Mouse (Mus musculus) left cerebral cortex, adult 18-20 months (tissue): ENCODE measurements around the gene Pcca. TPM values are rescaled to one million over a fixed set of nuclear protein-coding genes. Genes with fewer than 3 reads are reported as not detected.

Source experiments
- DNase-seq, 2 experiments: peaks; one replicate each; pipeline ENCODE4 v3.0.0; 2021 to 2022; ENCODE audit warnings: low spot score in 2 of 2, mixed read lengths in 1 of 2
- total RNA-seq, 2 experiments: library from RNA; stranded (reverse); gene quantifications; 2 replicates each; pipeline ENCODE4 v1.2.3; 2021

Pcca gene
- total RNA-seq, 2 experiments from 2014 or later, result 38.9 to 42.5 TPM

DNA sequence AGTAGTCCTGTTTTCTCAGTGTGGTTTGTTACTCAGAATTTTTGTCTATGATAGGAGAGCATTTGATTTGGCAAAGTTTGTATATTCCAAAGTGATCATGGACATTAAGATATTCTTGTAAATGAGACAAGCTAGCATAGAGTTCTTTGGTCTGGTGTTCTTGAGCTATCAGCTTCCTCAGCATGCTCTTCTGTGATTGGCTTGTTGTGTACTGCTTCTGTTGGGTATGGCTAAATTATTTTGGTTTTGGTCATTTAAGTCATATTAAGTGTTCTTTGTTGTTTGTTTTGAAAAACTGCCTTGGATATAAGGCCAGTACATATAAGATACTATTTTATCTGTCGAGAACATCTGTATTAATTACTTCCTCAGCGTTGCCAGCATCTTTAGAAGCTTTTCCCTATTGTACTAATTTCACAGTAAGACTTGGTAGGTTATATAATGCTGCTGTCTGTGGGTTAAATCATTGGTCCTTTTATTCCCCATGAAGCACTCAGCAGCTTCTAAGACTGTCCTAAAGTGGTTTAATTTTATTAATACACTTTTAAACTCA lies 105.1 kb downstream of the Pcca start:
- no peak for DNase-seq

GRCm38 (mm10) chr14:122642432-122642831 lies 108.3 kb downstream of the Pcca start:
- DNase-seq, result no peak

DNA sequence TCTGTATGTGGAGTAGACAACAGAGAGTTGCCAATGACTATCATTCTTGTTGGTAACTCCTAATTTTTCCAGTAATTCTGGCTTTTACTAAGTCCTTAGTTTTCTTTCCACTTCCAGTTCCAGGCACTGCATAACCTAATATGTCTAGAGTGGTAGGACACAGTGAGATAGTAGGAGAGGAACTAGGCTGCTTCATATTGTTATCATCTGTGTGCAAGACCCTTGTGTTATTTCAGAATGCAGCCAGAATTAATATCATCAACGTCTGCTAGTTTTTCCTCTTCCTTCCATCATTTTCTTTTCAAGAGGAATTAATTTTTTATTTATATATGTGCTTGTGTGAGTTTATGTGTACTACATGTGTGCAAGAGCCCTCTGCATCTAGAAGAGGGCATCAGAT lies 114.1 kb downstream of the Pcca start:
- no peak for DNase-seq

GRCm38 (mm10) chr14:122649336-122649950 lies 115.3 kb downstream of the Pcca start:
- no peak for DNase-seq

- no peak for DNase-seq
Observed at GRCm38 (mm10) chr14:122651681-122652080, 117.6 kb downstream of the Pcca start.

- no peak for DNase-seq
Observed at GRCm38 (mm10) chr14:122675661-122676060, 141.5 kb downstream of the Pcca start.

DNA sequence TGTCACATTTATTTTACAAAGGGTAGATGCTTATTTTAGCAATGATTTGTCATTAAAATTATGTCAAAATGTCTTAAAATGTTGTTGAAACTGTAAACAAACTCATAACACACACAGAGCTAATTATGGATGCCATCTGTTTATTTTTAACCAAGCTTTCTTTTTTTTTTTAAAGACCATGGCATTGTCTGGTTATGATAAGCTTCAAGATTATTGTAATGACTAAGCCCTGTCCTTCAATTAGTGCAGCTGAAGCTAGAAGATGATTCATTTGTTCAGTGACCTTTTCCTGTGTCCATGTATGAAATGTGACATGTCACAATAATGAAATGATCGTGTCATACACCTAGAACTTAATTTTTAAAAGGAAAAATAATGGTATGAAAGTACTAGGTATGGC lies 149.5 kb downstream of the Pcca start:
- DNase-seq, result no peak

DNA sequence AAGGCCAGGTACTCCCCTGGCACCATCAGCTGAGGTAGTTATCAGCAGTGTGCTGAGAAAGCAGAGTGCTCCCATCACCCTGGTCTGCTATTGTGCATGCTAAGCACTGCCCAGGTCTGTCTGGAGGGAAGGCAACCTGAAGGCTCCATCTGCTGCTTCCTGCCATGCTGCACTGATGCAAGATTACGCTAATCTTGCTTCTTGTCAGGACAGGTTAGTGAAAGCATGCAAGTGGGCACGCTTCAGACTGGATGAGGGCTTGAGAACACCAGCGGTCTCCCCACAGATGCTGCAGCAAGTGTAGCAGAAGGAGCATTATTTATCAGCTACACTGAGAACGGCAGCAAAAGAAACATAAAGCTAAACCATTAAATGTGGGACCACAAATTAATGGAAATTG lies 150.1 kb downstream of the Pcca start:
- DNase-seq, result no peak

DNA sequence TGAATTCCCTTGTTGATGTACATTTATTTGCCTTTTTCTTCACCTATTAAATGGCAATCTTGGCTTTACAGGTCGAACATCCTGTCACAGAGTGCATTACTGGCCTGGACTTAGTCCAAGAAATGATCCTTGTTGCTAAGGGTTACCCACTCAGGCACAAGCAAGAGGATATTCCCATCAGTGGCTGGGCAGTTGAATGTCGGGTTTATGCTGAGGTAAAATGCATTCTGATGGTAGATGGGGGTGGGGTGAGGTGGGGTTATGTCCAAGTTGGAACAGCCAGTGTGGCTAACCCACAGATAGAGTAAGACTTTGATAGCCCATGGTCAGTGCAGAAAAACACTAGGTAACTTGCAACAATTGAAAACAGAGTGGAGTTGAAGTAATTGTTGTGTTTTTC lies 150.7 kb downstream of the Pcca start:
- no peak for DNase-seq

GRCm38 (mm10) chr14:122687398-122687797 lies 153.3 kb downstream of the Pcca start:
- DNase-seq, result no peak

DNA sequence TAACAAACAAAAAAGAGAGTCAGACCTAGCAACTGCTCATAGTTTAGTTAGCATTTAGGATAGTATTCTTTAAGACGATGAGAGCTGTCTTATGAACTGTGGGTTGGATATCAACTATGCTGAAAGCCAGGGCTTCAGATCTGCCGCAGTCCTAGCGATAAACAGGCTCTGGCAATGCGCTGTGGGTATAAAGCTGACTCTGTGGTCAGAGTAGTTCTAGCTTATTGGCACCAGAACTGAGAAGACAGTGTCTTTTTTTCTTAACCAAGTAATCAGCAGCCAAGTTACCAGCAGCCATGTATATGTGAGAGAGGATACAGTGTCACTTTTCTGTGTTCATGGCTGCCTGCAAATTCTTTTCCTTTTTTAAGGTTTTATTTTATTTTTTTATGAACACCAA lies 154.3 kb downstream of the Pcca start:
- DNase-seq, result no peak

DNA sequence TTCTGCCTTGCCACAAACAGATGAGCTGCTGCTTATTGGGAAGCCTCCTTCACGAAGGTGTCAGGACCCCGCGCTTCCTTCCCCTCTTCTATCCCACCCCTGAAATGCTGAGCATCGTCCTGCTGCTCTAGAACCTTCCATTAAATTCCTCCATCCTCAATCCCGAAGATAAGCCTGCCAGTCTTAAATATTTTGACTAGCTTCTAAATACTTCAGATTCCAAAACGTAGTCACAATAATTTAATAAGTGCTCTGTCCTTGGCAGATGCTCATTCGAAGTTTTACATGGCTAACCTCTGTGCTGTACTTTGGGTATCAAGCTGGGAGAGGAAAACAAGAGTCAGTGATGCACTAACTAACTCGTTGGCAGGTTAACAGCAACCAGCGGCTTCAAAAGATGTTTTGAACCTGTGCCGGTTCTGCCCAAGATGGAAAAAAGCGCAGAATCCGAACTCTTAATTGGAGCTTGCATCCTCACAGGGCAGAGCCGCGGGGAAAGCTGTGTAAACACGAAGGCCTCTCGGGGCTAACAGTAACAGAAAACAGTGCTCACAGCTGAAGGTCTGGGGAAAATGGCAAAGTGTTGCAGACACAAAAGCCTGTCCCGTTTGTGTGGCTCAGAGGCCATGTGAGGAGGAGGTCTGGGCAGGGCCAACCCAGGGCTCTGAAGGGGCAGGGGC lies 155.2 kb downstream of the Pcca start:
- no peak for DNase-seq

- DNase-seq, result no peak
Observed at GRCm38 (mm10) chr14:122691555-122691954, 157.4 kb downstream of the Pcca start.

- DNase-seq, result no peak
Observed at GRCm38 (mm10) chr14:122700333-122700732, 166.2 kb downstream of the Pcca start.

DNA sequence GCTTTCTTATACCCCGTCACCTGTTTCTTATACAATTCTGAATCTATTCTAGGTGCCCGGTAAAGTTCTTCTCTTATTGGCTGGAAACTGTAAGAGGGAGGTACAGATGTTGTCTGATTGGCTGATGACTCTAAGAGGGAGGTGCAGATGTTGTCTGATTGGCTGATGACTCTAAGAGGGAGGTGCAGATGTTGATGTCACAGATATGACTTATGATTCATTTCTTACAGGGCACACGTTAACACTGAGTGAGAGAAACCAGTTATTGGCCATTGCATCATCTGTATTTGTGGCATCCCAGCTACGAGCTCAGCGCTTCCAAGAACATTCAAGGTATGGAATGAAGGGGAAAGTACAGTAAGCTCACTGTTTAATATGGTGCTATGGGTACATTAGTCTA lies 179.7 kb downstream of the Pcca start:
- no peak for DNase-seq

- DNase-seq, result no peak
Observed at GRCm38 (mm10) chr14:122714911-122715310, 180.8 kb downstream of the Pcca start.

DNA sequence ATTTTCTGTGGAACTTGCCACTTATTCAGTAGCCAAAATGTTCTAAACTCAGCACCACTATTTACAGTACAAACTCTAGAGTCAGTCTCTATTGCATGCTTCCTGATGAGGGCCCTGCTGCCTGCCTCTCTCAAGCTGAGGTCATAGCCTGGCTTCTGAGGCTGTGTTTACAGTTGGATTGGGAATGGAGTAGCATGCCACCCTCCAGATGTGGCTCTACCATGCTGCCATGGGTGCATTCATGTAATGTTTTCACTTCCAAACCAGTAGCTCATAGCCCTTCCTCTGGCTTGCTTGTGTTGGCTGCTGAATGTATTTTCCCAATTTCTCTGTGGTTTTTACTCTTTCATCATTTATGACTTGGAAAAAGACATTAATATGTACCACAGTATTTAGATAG lies 181.9 kb downstream of the Pcca start:
- no peak for DNase-seq

DNA sequence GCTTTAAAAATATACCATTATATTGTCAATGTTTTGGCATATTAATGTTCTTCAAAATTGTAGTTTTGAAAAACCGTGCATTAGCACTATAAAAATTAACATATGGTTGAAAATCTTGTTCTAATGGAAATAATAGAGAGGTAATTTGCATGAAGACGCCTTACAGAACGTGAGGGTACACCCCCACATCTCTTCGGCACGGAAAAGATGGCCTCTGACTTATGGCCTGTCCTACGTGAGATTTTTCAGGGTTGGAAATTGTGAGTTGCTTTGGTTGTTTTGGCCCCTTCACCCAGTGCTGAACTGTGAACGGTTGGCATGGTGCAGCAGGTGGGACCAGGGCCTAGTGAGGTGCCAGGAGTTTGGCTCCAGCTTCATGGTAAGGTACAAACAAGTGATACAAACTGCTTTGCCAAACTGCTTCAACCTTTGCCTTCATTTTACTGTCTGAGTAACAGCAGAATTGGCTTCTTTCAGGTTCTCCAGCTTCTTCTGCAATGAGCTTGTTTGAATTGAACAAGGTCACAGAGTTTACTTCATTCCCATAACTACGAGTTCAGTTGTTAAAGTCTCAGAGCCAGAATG lies 185.5 kb downstream of the Pcca start:
- DNase-seq, result no peak

DNA sequence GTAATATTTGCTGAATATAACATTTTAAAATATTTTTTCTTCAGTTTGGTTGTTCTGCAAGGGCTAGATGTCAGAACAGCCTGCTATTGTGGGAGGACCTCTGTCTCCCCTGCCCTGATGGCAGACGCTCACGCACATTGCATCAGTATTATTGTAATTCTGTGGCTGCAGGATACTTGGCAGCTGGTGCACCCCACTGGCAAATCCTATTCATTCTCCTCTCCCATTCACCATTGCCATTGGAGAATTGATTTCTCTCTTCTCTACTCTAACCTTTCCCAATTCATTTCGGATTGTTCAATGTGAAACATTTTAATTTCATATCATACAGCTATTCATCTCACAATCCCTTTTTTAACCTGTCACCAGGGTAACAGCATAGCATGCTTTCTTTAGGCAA lies 186.9 kb downstream of the Pcca start:
- no peak for DNase-seq

DNA sequence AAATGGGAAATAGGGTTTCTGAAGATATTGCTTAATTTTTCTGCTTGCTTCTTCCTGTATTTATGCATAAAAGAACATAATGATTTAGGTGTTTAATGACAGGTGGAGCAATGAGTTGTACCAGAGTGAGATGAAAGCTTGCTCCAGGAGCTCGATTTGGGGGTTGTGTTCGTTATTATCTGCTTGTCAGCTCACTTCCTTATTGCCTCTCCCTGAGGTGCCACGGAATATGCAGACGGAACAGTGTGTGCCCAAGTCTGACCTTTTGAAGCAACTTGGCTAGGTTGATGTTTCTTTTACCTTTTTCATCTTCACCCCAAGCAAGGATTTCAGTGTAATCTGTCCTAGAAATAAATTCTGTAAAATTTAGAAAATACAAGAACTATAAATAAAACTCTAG lies 187.6 kb downstream of the Pcca start:
- no peak for DNase-seq

GRCm38 (mm10) chr14:122726456-122726855 lies 192.3 kb downstream of the Pcca start:
- DNase-seq, result no peak

GRCm38 (mm10) chr14:122729431-122730073 lies 195.4 kb downstream of the Pcca start:
- DNase-seq, result no peak
